Mouse (Mus musculus) hindbrain, embryonic 10.5 days (tissue): ENCODE data around the gene Spag4. TPM values are rescaled to one million over a fixed set of nuclear protein-coding genes. Genes with fewer than 3 reads are reported as not detected.
A peak's percentile ranks its signal among the peaks of the same experiment; 100 is the strongest.

Source experiments
- DNase-seq: peaks from one replicate; pipeline ENCODE4 v3.0.0-alpha.2; 2017; ENCODE audit warnings: low spot score
- H3K27ac ChIP-seq: fragments of 300-500 bp; sonication (generic); 2 replicates; pipeline ENCODE4 v1.5.1; 2016; ENCODE audit warnings: mild to moderate bottlenecking, moderate library complexity
- H3K27me3 ChIP-seq: fragments of 300-500 bp; sonication (generic); 2 replicates; pipeline ENCODE4 v1.6.1; 2016; ENCODE audit warnings: mild to moderate bottlenecking; ENCODE audit not compliant: poor library complexity, insufficient read depth, severe bottlenecking
- H3K36me3 ChIP-seq: fragments of 300-500 bp; sonication (generic); 2 replicates; pipeline ENCODE4 v1.6.1; 2016; ENCODE audit warnings: mild to moderate bottlenecking, moderate library complexity
- H3K4me1 ChIP-seq: fragments of 300-500 bp; sonication (generic); replicated peaks from 2 replicates; pipeline ENCODE4 v1.6.1; 2016; ENCODE audit warnings: mild to moderate bottlenecking
- H3K4me3 ChIP-seq: fragments of 300-500 bp; sonication (generic); 2 replicates; pipeline ENCODE4 v1.5.1; 2016; ENCODE audit warnings: mild to moderate bottlenecking, moderate library complexity
- H3K9me3 ChIP-seq: fragments of 300-500 bp; sonication (generic); 2 replicates; pipeline ENCODE4 v1.6.1; 2016; ENCODE audit warnings: mild to moderate bottlenecking, moderate library complexity
- WGBS: fragments of 180-500 bp; shearing (Covaris S2); methylation state at CpG from one replicate; pipeline ENCODE4 v1.1.7; 2016; 5-methylcytosine and 5-hydroxymethylcytosine counted together
- polyA plus RNA-seq: library from polyadenylated mRNA; unstranded; fragments of >200 nt; fragmentation: Nextera tagmentation; extraction: Ambion mirVana; gene quantifications from 2 replicates; pipeline ENCODE4 v1.2.1, GENCODE M21; 2016

Spag4 gene
- 4.4 and 6.9 TPM in 2 replicates for polyA plus RNA-seq

DNA sequence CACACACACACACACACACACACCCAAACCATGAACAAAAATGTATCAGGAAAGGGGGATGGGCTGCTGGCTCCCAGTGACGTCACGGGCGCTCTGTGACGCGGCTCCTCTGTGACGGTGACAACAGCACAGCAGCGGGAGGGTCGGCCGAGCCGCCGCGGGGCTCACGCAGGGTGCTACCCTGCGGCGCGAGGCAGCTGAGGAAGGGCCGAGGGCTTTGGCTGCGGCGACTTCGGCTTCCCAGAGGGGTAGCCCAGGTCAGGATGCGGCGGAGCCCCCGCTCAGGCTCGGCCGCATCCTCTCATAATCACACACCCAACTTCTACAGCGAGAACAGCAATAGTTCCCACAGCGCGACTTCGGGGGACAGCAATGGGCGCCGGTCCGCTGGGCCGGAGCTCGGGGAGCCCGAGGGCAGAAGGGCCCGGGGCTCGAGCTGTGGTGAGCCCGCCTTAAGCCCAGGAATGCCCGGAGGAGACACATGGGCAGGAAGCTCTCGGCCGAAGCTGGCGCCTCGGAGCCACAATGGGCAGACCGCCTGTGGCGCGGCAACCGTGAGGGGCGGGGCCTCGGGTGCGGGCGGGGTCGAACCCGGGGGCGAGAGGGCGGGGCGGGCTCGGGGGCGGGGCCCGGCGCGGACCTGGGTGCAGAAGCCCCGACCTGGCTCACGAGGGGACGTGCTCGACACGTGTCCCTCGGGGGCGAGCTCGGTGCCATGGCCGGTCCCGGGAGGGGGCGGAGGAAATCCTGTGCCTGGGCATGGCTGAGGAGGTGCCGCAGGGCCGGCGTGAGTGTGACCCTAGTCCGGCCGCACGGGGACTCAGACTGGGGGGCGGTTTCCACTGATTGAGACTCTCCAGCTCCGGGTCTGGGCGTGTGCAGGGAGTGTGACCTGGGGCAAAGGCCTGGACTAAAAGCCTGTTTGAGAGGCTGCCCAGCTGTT is at the start of gene Spag4:
Spag4 (plus strand) TSS at position 77 of the 943 bp plus-strand sequence.
- H3K4me3 ChIP-seq, result peak within 1 kb of the TSS; percentile 85
- H3K9me3 ChIP-seq, result no peaks in the 10 kb centered on the region
- peaks cover 22% of the 10 kb centered on the region for H3K4me1 ChIP-seq
- H3K36me3 ChIP-seq, result peaks cover 36% of the 10 kb centered on the region
- under 1% methylated on average over 81 of the region's 81 CpGs for WGBS
- H3K27ac ChIP-seq, result peak within 1 kb of the TSS; percentile 95
- H3K27me3 ChIP-seq, result no peaks in the 10 kb centered on the region
- peak; percentile 85 for DNase-seq

DNA sequence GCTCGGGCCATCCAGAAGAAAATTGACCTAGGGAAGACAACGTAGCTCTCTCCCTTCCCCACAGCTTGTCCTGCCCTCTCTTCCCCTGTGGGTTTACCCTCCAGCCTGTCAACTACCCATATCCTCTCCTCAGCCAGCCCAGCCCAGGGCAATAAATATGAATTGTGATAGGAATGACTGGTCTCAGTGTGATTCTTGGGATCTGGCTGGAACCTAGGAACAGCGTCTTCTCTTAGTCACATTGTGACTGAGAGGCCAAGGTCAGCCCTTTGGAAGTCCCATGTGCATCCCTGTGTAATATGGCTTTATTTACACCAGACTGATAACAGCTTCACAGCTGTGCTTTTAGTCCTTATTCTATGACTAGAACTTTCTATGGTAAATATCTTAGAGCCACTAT is 46.9 kb upstream of the Spag4 start:
- H3K27ac ChIP-seq, result no peak overlapping the region
- no peaks in the 10 kb centered on the region for H3K9me3 ChIP-seq
- no peak for DNase-seq
- no peaks in the 10 kb centered on the region for H3K4me1 ChIP-seq
- no peak overlapping the region for H3K4me3 ChIP-seq
- 92% methylated on average over 3 of the region's 3 CpGs for WGBS
- H3K36me3 ChIP-seq, result peaks cover 73% of the 10 kb centered on the region
- no peaks in the 10 kb centered on the region for H3K27me3 ChIP-seq

DNA sequence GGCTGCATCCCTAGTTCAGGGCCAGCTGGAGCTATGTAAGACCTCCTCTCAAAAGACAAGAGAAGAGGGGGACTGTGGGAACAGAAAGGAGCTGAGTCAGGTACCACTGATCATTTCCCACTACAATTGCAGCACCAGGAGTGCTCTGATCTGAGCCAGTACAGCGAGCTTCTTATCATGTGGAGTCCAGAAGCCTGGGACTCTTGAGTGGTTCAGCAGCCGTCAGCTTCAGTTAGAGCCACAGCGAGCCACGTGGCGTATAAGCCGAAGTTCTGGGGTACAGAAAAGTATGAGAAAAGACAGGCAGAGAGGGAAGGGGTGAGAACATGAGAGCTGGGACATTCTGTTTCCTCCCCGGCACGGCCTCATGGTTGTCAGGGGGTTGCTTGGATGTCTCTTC is 43.8 kb upstream of the Spag4 start:
- no peaks in the 10 kb centered on the region for H3K9me3 ChIP-seq
- H3K27ac ChIP-seq, result no peak overlapping the region
- H3K36me3 ChIP-seq, result peaks cover 42% of the 10 kb centered on the region
- 94% methylated on average over 8 of the region's 8 CpGs for WGBS
- no peak for DNase-seq
- H3K4me3 ChIP-seq, result no peak overlapping the region
- no peaks in the 10 kb centered on the region; the same call in 1 of the 2 replicates for H3K4me1 ChIP-seq
- H3K27me3 ChIP-seq, result no peaks in the 10 kb centered on the region

DNA sequence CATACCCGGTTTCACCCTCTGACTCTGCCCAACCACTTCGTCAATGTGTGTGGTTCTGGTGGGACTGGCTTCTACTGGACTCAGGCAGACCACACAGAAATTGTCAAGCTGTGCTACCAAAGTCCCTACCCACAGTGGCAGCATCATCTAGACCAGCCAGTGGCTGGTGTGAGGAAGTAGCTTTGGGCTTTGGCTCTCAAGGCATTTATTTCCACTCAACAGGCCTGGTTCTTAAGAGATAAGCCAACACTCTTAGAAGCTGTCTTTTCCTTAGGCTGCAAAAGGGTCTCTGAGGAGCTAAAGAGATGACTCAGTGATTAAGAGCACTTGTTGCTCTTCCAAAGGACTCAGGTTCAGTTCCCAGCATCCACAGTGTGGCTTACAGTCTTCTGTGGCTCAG is 43.2 kb upstream of the Spag4 start:
- no peak for DNase-seq
- no peaks in the 10 kb centered on the region for H3K27me3 ChIP-seq
- H3K4me1 ChIP-seq, result no peaks in the 10 kb centered on the region; the same call in 1 of the 2 replicates
- peaks cover 37% of the 10 kb centered on the region for H3K36me3 ChIP-seq
- WGBS, result 90% methylated on average over 2 of the region's 2 CpGs
- no peaks in the 10 kb centered on the region for H3K9me3 ChIP-seq
- H3K27ac ChIP-seq, result no peak overlapping the region
- no peak overlapping the region for H3K4me3 ChIP-seq

DNA sequence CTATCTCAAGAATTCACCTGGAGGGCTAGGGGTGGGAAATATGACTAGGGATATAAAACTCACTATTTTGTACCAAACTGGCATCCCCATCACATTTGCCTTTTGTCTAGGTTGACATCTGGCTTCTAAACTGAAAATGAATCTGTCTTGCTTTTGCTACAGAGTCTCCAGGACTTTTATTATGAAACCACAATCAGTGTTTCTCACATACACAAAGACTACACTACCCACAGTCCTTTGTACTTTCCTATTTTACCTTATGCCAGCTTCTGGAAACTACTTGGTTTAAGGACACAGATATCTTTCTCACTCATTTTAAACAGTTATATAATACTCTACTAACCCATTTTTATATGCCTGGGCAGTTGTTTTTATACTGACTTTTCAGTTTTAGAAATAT is 39.5 kb upstream of the Spag4 start:
- Histone ChIP-seq H3K27me3 (no peaks in the 10 kb centered on the region), H3K9me3 (no peaks in the 10 kb centered on the region), H3K36me3 (no peaks in the 10 kb centered on the region; the same call in 1 of the 2 replicates), H3K27ac (no peak overlapping the region), H3K4me3 (no peak overlapping the region), H3K4me1 (no peaks in the 10 kb centered on the region; the same call in 1 of the 2 replicates)
- DNase-seq, result no peak

DNA sequence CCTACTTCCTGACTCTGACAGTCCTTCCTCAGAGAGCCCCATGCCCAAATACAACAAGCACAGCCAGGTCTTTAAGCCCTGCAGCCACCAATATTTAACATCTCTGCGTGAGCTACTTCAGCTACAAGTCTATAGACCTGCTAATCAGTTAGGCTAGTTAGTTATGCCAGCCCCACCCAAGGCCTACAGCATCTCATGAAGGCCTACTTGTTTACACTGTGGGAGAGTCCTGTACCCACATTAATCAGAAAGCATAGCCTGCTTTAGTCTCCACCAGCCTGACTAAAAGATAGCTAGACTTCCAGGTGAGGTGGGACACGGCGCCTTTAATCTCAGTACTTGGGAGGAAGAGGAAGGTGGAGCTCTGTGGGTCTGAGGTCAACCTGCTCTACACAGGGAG is 25.6 kb upstream of the Spag4 start:
- H3K9me3 ChIP-seq, result no peaks in the 10 kb centered on the region
- no peak overlapping the region for H3K4me3 ChIP-seq
- H3K36me3 ChIP-seq, result no peaks in the 10 kb centered on the region
- no peak overlapping the region for H3K27ac ChIP-seq
- DNase-seq, result no peak
- H3K4me1 ChIP-seq, result 0 out of 2 replicates have a peak, but pooled peaks cover 4% of the 10 kb centered on the region
- no peaks in the 10 kb centered on the region for H3K27me3 ChIP-seq
- 92% methylated on average over 3 of the region's 3 CpGs for WGBS

DNA sequence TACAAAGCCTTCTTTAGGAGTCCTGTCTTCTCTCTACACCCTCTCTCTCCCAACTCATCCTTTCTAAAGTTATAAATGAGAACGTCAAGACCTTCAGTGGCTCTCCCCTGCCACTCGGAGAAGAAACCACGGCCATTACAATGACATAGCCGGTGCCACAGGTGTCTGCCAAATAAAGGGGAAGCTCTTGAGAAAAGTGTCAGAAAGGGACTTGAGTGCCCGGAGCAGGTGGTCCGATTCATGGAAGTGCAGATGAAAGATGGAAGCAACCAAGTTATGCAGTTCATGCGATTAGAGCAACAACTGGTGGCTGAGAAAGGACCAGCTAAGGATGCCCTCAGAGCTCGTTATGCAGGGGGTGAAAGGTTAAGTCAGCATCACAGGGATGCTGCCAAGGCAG is 22.1 kb upstream of the Spag4 start:
- WGBS, result 84% methylated on average over 8 of the region's 8 CpGs
- no peaks in the 10 kb centered on the region for H3K36me3 ChIP-seq
- peaks cover 5% of the 10 kb centered on the region for H3K4me1 ChIP-seq
- H3K27ac ChIP-seq, result no peak overlapping the region
- peaks cover 17% of the 10 kb centered on the region for H3K27me3 ChIP-seq
- H3K4me3 ChIP-seq, result no peak overlapping the region
- DNase-seq, result no peak
- no peaks in the 10 kb centered on the region for H3K9me3 ChIP-seq

DNA sequence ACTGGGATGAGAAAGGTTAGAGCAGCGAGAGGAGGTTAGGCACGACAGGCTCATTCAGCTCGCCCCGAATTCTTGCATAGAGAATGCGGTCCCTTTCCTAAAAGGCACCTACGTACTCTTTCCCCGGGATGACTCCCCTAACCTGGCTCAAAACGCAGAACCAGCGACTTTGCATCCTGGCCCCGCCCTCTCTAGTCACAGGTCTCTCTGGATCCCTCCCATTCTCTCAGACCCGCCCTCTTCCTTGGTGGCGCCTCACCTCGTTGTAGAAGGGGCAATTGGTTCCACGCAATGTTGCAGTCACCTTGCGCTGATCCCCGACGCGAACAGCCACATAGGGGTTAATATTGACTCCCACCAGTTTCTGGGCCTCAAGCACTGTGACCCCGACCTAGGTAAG is 17.0 kb upstream of the Spag4 start:
- Histone ChIP-seq H3K4me3 (peak overlapping the region; percentile 28), H3K9me3 (no peaks in the 10 kb centered on the region), H3K36me3 (no peaks in the 10 kb centered on the region), H3K27me3 (peaks cover 25% of the 10 kb centered on the region), H3K4me1 (peaks cover 9% of the 10 kb centered on the region), H3K27ac (no peak overlapping the region)
- 6% methylated on average over 19 of the region's 19 CpGs for WGBS
- no peak for DNase-seq

DNA sequence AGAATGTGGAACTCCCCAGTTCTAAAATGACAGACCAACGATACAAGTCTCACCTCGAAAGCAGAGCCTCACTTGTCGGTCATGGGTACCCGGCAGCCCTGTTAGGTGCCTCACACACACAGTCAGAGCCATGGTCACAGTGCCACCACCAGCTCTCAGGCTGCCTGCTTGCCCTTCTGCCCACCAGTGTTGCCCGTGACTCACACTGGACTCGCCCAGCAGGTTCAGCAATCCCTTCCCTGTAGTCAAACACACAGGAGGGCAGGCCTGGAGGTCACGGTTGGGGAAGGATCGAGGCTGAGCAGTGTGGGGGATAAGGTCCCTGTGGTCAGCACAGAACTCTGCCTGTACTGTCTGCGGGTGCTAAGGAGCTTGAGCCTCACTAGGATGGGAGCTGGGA is 12.2 kb upstream of the Spag4 start, which contains the start of gene Fer1l4:
Fer1l4 (minus strand) TSS at position 132 of the 400 bp plus-strand sequence.
- H3K36me3 ChIP-seq, result no peaks in the 10 kb centered on the region
- WGBS, result 80% methylated on average over 9 of the region's 9 CpGs
- DNase-seq, result no peak
- H3K27ac ChIP-seq, result no peak within 1 kb of the TSS
- peaks cover 6% of the 10 kb centered on the region for H3K4me1 ChIP-seq
- H3K9me3 ChIP-seq, result no peaks in the 10 kb centered on the region
- peaks cover 9% of the 10 kb centered on the region for H3K27me3 ChIP-seq
- no peak within 1 kb of the TSS for H3K4me3 ChIP-seq

DNA sequence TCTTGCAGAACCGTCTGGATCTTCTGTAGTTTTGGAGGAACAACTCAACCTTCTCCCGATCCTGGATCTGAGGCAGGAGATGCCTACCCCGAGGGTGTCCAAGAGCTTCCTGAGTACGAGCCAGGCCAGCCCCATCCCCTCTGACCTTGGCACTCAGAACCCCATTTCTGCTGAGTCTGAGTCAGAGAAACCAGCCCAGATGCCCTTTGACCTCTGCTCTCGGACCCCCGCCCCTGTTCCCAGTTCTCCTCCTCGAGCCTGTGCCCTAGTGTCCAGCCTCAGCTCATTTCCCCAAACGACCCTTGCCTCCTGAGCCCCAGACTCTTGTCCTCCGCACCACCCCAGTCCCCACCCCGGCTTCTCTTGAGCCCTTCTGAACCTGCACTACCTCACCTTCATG is 1.2 kb downstream of the Spag4 start:
- H3K36me3 ChIP-seq, result peaks cover 43% of the 10 kb centered on the region
- no peaks in the 10 kb centered on the region for H3K27me3 ChIP-seq
- no peak for DNase-seq
- peaks cover 22% of the 10 kb centered on the region for H3K4me1 ChIP-seq
- H3K9me3 ChIP-seq, result no peaks in the 10 kb centered on the region
- H3K27ac ChIP-seq, result peak overlapping the region; percentile 95
- H3K4me3 ChIP-seq, result peak overlapping the region; percentile 85
- WGBS, result 33% methylated on average over 10 of the region's 10 CpGs

DNA sequence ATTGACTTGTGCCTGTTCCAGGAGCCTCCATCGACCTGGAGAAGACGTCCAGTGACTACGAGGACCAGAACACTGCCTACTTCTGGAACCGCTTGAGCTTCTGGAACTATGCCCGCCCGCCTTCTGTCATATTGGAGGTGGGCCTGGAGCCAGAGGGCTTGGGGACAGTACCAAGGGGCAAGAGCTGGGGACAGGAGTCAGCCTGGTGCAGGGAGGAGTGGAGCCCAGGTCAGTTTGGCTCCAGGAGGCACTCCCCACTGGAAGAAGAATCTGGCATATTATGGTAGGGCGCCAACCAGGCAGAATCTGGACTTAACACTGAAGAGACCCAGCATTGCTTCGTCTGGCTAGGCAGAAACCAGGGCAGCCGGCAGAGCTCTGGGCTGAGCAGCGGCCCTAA is 2.9 kb downstream of the Spag4 start:
- Histone ChIP-seq H3K9me3 (no peaks in the 10 kb centered on the region), H3K36me3 (peaks cover 61% of the 10 kb centered on the region), H3K4me1 (peaks cover 22% of the 10 kb centered on the region), H3K4me3 (no peak overlapping the region), H3K27me3 (no peaks in the 10 kb centered on the region), H3K27ac (no peak overlapping the region)
- no peak for DNase-seq
- 93% methylated on average over 10 of the region's 10 CpGs for WGBS

DNA sequence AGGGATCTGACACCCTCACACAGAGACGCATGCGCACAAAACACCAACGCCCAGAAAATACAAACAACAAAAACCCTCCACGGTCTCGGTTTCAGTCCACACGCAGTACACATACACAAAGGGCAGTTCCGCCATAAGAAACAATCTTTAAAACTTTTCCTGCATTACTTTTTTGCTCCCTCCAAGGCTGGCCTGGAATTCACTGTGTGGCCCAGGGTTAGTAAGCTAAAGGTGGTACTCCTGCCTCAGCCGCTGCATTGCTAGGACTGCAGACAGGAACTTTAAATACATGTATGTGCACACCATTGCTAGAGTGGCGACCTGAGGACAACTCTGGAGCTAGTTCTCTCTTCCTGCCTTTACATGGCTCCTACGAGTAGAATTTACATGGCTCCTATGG is 6.3 kb downstream of the Spag4 start:
- 93% methylated on average over 10 of the region's 10 CpGs for WGBS
- Histone ChIP-seq H3K4me1 (peaks cover 8% of the 10 kb centered on the region), H3K9me3 (no peaks in the 10 kb centered on the region), H3K36me3 (peaks cover 94% of the 10 kb centered on the region), H3K27me3 (no peaks in the 10 kb centered on the region), H3K27ac (no peak overlapping the region), H3K4me3 (no peak overlapping the region)
- no peak for DNase-seq

DNA sequence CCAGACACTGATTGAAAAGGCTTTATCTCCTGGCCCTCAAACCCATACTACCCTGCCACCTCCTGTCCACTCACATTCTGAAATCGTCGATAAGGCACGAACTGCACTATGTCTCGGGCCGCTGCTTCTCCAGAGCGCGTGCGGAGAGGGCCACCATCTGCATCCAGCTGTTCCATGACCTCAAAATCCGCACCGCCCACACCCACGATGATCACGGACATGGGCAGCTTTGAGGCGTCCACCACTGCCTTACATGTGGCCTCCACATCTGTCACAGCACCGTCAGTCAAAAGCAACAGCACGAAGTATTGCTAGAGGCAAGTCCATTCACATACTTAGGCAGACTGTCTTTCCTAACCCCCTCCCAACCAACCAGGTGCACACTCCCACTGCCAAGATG is 8.8 kb downstream of the Spag4 start:
- H3K27me3 ChIP-seq, result no peaks in the 10 kb centered on the region
- no peaks in the 10 kb centered on the region for H3K4me1 ChIP-seq
- H3K4me3 ChIP-seq, result no peak overlapping the region
- peaks cover 100% of the 10 kb centered on the region for H3K36me3 ChIP-seq
- WGBS, result 96% methylated on average over 15 of the region's 15 CpGs
- no peak for DNase-seq
- no peaks in the 10 kb centered on the region for H3K9me3 ChIP-seq
- H3K27ac ChIP-seq, result no peak overlapping the region
